Mouse (Mus musculus) telencephalon, adult 2 months (tissue): Measurements from ENCODE around the gene Tinagl1.

Source experiments
- DNase-seq: peaks from one replicate; pipeline ENCODE4 v3.0.0-alpha.2; 2011; ENCODE audit warnings: low read depth, low spot score

Tinagl1 gene

DNA sequence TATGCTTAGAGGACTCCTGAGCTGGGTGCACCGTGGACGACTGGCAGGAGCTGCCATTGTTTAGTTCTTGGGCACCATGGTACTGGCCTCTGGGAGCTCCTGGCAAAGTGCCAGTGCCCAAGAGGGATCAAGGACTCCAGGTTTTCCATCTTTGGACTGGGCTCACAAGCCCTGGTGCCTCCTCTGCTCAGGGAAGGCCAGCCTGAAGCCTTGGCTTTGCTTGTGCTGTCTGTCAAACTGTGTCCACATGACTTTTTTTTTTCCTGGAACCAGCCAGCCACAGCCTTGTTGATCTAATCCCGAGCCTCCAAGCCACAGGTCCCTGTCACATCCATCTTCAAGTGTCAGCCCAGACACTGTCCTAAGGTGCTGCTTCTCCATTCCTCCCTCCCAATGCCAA, 33.1 kb downstream of the Tinagl1 start:
- no peak for DNase-seq

GRCm38 (mm10) chr4:130140992-130141402, 33.9 kb downstream of the Tinagl1 start:
- peak; percentile 76 for DNase-seq

- DNase-seq, result no peak
Observed at GRCm38 (mm10) chr4:130139214-130139492, 35.8 kb downstream of the Tinagl1 start, which contains the start of gene Hcrtr1. TSS of gene Hcrtr1 (minus strand) at chr4:130139359.

DNA sequence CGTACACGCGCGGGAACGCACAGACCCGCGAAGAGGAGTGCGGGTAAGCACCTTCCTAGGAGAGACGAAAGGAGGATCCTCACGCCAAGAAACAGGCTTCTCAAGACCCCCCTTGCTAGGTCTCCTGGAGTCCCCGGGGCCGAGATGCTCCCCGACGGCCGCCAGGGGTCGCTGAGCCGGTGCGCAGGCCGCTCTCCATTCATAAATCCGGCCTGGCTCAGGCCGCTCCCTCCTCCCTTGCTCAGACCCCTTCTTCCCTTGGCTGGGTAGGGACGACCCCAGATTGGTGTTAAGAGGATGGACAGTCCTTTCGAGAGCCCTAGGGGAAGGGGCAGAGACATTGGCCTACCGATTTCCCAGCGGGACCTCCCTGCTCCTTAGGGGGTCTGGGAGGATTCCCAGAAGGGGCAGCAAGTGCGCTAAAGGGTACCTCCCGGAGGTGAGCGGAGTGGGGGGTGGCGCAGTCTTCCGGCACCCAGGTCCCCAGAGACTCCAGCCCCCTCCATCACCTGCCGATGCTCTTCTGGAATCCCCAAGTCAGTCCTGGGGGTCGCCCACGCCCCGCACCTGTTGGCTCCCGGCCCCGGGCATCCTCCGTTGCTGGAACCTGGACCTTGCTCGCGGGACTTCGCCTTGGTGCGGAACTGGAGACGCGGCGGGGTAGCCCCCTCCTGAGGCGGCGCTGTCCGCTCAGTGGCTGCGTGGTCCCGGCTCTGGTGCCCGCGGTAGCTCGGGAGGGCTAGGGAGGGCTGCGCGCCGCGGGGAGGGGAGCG, 36.3 kb downstream of the Tinagl1 start:
- no peak for DNase-seq

DNA sequence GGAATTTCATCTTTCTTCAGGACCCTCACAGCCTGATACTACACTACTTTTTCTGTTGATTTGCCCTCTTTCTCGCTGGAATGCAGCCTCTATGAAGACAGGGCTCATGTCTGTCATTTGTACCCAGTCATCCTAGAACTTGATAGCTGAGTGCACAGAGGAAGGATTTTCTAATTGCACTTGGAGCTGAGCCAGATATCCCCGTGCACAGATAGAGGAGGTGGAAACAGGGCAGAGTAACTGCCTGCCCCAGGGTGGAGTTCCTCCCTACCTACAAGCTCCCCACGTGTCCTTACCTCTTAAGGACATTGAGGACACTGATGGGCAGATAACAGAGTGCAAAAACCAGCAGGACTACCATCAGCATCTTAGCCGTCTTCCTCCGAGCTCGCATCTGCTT, 41.5 kb downstream of the Tinagl1 start:
- DNase-seq, result no peak

GRCm38 (mm10) chr4:130131448-130132105, 43.3 kb downstream of the Tinagl1 start:
- no peak for DNase-seq

- DNase-seq, result no peak
Observed at GRCm38 (mm10) chr4:130130641-130131350, 44.1 kb downstream of the Tinagl1 start.

DNA sequence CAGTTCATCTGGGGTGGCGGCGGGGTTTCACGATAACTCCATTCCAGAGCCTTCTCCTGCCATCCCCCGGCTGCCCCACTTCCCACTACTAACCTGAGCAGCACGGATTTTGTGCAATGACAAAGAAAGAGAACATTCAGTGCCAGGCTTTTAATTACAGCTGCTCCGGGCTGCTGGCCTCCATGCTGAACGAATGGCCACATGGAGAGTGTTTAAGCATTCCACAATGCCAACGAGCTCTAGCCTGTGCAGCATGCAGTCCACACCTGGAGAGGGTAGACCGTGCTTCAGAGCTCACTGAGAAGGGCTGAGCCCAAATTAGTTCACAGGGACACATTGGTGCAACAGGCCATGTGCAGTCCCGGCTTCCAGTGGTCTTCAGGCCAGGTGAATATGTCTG, 44.8 kb downstream of the Tinagl1 start:
- no peak for DNase-seq

- no peak for DNase-seq
Observed at GRCm38 (mm10) chr4:130128907-130129306, 46.0 kb downstream of the Tinagl1 start.

GRCm38 (mm10) chr4:130125935-130126334, 49.0 kb downstream of the Tinagl1 start:
- DNase-seq, result no peak

DNA sequence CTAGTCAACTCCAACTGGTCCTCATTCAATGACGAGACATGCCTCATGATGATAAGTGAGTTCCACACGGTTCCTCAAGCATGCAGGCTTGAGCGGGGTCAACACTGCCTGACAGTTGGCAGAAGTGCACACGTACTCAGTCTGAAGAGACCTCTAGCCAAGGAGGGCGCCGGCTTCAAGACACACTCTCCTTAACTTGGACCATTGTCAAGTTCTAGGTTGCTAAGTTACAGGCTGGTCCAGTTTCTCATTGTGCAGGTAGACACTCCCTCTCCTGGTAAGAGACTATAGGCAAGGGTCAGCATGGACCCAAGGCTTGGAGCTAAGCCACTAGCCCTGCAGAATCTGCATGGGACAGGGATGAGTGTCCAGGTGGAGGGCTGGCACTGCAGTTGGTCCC, 49.8 kb downstream of the Tinagl1 start:
- DNase-seq, result no peak

DNA sequence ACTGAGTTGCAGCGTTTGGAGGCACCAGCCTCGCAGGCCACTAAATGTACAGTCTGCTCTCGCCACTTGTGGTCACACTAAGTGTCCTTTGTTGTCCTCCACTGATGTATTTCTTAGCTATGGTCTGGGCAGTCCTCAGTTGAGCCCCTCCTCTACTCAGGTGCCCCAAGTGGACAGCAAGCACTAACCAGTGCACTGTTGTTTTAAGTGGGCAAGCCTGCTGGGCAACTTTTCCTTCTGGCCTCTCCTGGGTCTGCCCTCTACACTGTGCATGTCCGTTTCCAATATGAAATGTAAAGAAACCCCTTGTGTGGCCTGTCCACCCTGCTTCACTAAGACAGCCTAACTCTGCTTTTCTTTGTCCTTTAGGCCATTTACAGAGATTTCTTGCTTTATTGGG, 50.8 kb downstream of the Tinagl1 start:
- no peak for DNase-seq

DNA sequence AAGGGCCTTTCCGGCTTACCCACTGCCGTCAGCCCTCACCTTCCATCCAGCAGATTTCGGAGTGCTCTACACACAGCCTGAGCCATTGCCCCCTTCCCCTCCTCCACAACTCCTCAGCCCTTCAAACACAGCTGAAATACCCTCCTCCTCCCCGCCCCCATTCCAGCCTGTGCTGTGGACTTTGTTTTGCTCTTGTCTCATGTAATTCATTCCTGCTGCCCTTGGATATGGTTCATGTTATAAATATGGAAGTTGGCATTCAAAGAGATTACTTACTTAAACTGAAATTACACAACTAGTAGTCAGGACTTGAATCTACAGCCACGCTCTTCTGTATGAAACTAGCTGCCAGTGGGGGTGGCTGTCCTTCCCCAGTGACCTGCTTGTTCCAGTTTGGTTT, 51.9 kb downstream of the Tinagl1 start:
- DNase-seq, result no peak

DNA sequence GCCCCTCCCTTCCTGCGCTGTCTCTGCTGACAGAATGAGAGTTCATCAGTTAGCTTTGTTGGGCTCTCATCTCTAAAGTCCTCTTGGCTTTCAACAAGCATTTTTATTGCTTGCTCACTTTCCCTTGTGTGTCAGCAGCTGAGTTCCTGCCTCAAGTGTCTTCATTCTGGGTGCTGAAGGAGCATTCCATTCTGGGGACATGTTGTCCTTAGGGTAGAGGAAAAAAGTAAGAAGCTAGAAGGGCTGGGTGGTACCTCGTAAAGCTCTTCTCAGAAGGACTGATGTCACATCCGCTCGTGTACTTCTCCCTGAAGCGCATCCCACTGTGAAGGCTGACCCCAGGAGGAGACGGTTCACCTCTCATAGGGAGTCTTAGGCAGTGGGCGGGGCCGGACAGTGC, 53.4 kb downstream of the Tinagl1 start:
- DNase-seq, result no peak

DNA sequence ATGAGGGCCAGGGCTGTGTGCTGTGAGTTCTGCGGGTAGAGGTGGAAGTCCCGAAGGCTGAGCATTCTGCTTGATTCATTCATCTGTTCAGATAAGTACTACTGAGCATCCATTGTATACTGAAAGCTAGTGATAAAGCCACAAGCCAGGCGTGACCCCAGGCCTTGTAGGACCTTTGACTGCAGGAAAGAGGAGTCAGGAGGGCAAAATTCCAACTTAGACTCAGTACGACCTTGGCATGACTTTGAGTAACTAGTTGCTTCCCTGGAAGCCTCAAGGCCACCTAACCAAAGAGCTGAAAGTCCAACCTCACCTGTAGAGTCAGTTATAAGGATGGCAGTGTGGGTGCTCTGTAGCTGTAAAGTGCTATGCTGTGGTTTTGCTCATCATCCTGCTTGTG, 54.2 kb downstream of the Tinagl1 start:
- no peak for DNase-seq
